Mouse (Mus musculus): Measurements from ENCODE around the gene Cdc123.

Cdc123 gene

GRCm38 (mm10) chr2:5844873-5845631 is at the start of gene Cdc123, which contains the start of gene Nudt5:
Gene Cdc123 (minus strand): TSS chr2:5845164.
Gene Nudt5 (plus strand): TSS chr2:5845019.
- DNase-seq (ENCODE audit: low spot score in 2 of 2): peak; percentile 83 to 89

- DNase-seq (ENCODE audit: low spot score in 2 of 2): no peak
These were observed 49.3 kb upstream of the Cdc123 start for GRCm38 (mm10) chr2:5894296-5894695.

- DNase-seq (ENCODE audit: low spot score in 2 of 2): no peak
These were observed 44.4 kb upstream of the Cdc123 start for GRCm38 (mm10) chr2:5889412-5889811.

- no peak for DNase-seq (ENCODE audit: low spot score in 2 of 2)
These were observed 43.9 kb upstream of the Cdc123 start for GRCm38 (mm10) chr2:5888865-5889264.

- DNase-seq (ENCODE audit: low spot score in 2 of 2): no peak
These were observed 32.5 kb upstream of the Cdc123 start for GRCm38 (mm10) chr2:5877446-5877845.

GRCm38 (mm10) chr2:5869746-5870145 is 24.8 kb upstream of the Cdc123 start:
- DNase-seq (ENCODE audit: low spot score in 2 of 2): no peak

- no peak for DNase-seq (ENCODE audit: low spot score in 2 of 2)
These were observed 22.7 kb upstream of the Cdc123 start for GRCm38 (mm10) chr2:5867681-5868080.

- DNase-seq (ENCODE audit: low spot score in 2 of 2): no peak
These were observed 17.9 kb upstream of the Cdc123 start, which contains the start of gene Gm13199 for GRCm38 (mm10) chr2:5862834-5863233. Gene Gm13199 (minus strand): TSS chr2:5862934.

GRCm38 (mm10) chr2:5851866-5852265 is 6.9 kb upstream of the Cdc123 start:
- DNase-seq (ENCODE audit: low spot score in 2 of 2): no peak

- no peak for DNase-seq (ENCODE audit: low spot score in 2 of 2)
These were observed 6.2 kb upstream of the Cdc123 start for GRCm38 (mm10) chr2:5851116-5851515.

- no peak for DNase-seq (ENCODE audit: low spot score in 2 of 2)
These were observed 862 bp upstream of the Cdc123 start for GRCm38 (mm10) chr2:5845826-5846225.

GRCm38 (mm10) chr2:5844181-5844872 is 637 bp downstream of the Cdc123 start:
- DNase-seq (ENCODE audit: low spot score in 2 of 2): no peak

GRCm38 (mm10) chr2:5840815-5841214 is 4.1 kb downstream of the Cdc123 start:
- DNase-seq (ENCODE audit: low spot score in 2 of 2): no peak

GRCm38 (mm10) chr2:5825265-5825913 is 19.6 kb downstream of the Cdc123 start:
- no peak for DNase-seq (ENCODE audit: low spot score in 2 of 2)

- no peak for DNase-seq (ENCODE audit: low spot score in 2 of 2)
These were observed 20.3 kb downstream of the Cdc123 start for GRCm38 (mm10) chr2:5824685-5825084.

GRCm38 (mm10) chr2:5824213-5824612 is 20.8 kb downstream of the Cdc123 start:
- DNase-seq (ENCODE audit: low spot score in 2 of 2): no peak

- DNase-seq (ENCODE audit: low spot score in 2 of 2): no peak
These were observed 22.5 kb downstream of the Cdc123 start for GRCm38 (mm10) chr2:5822449-5822848.

- DNase-seq (ENCODE audit: low spot score in 2 of 2): no peak
These were observed 23.7 kb downstream of the Cdc123 start for GRCm38 (mm10) chr2:5821264-5821663.

- no peak for DNase-seq (ENCODE audit: low spot score in 2 of 2)
These were observed 33.7 kb downstream of the Cdc123 start for GRCm38 (mm10) chr2:5811235-5811782.

GRCm38 (mm10) chr2:5810036-5810718 is 34.8 kb downstream of the Cdc123 start:
- no peak for DNase-seq (ENCODE audit: low spot score in 2 of 2)

GRCm38 (mm10) chr2:5806201-5806600 is 38.8 kb downstream of the Cdc123 start:
- peak in 1 of 2 experiments; percentile 65 for DNase-seq (ENCODE audit: low spot score in 2 of 2)

- DNase-seq (ENCODE audit: low spot score in 2 of 2): no peak
These were observed 39.7 kb downstream of the Cdc123 start for GRCm38 (mm10) chr2:5805228-5805627.
